Mouse (Mus musculus): ENCODE measurements around the gene Fbxo27.
A peak's percentile ranks its signal among the peaks of the same experiment; 100 is the strongest.
"Not testable (repeated sequence)": the region's sequence is repeated elsewhere in the genome, so short reads cannot be mapped to it uniquely, and the experiment has no call there.

The Fbxo27 gene

DNA sequence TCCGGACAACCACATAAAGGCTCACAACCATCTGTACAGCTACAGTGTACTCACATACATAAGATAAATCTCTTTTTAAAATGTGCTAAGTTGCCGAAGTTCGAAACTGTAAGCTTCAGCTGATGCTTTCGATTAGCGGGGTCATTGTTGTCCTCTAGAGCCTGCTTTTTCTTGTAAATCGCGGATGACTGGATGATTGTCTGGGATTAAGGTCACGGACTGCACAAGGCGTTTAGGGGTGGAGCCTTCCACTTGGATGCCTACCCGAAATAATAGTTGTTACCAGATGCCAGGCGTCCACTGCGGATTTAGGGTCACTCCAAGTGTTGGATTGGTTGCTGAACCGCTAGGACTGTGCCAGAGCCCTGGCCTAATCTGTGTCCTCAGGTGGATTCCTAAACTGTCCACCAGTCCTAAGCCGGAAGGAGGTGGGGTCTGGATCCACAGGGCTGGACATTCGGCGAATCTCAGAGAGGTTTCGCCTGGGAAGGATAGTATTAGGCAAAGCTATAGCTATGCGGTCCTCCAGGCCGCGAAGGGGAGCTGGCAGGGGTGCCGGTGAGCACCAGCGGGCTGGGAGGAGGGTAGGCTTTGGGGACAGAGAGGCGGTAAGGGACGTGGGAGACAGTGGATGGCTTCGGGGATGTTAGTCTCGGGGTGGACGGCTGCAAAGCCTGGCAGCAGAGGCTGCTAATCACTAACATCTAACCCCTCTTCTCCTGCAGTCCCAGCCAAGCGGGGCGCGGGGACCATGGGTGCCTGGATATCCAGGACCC, at the start of gene Fbxo27:
Gene Fbxo27, plus strand, starts transcription at position 305 of the 776 bp plus-strand sequence.
- DNase-seq: peak; percentile 85

DNA sequence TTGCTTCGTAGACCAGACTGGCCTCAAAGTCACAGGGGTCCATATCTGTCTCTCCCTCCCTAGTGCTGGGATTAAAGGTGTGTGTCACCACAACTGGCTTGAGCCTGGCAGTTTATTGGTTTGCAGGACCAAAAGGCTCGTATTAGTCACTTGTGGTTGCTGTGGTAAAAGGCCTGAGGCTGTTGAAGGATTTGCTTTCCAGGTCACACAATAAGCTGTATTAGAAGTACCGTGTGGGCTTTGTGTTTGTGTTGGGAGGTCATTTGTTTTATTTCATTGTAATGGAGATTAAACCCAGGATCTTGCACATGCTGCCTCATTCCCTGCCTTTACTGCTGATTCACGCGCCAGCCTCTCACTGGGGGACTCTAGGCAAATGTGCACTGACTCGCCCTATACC, 47.3 kb upstream of the Fbxo27 start:
- DNase-seq: no peak

- DNase-seq: no peak
Measured at GRCm38 (mm10) chr7:28645947-28646475, 46.6 kb upstream of the Fbxo27 start.

DNA sequence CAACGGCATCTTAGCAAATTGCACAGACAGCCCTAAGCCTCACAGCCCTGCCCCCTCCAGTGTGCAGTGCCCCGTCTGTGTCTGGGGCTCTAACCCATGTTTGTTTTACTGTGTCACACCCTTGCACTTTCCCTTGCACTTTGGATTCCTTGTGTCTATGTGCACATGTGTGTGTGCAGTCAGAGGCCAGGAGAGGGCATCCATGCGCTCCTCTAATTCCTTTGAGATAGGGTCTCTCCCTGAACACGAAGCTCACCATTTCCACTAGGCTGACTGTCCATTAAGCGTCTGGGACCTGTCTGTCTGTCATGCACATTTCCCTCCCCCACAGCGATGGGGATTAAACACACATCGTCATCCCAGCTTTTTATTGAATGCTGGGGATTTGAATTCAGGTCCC, 45.6 kb upstream of the Fbxo27 start:
- no peak for DNase-seq

- DNase-seq: no peak
Measured at GRCm38 (mm10) chr7:28651157-28651556, 41.5 kb upstream of the Fbxo27 start.

DNA sequence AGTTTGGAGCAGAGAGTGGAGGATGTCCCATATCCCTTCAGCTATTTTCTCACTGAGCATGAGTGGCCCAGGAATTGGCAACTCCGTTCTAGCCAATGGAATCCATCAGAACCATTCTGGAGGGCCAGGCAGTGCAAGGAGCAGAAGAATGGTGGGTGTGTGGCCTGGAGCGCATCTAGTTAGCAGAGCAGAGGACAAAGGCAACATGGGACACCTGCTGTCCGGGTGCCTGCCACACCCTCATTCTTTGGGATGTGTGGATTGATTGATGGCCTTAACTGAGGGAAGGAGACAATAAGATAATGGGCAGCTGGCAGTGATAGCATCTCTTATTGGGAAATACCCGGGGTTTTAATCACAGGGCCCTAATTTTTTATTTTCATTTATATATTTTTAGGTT, 36.2 kb upstream of the Fbxo27 start:
- no peak for DNase-seq

DNA sequence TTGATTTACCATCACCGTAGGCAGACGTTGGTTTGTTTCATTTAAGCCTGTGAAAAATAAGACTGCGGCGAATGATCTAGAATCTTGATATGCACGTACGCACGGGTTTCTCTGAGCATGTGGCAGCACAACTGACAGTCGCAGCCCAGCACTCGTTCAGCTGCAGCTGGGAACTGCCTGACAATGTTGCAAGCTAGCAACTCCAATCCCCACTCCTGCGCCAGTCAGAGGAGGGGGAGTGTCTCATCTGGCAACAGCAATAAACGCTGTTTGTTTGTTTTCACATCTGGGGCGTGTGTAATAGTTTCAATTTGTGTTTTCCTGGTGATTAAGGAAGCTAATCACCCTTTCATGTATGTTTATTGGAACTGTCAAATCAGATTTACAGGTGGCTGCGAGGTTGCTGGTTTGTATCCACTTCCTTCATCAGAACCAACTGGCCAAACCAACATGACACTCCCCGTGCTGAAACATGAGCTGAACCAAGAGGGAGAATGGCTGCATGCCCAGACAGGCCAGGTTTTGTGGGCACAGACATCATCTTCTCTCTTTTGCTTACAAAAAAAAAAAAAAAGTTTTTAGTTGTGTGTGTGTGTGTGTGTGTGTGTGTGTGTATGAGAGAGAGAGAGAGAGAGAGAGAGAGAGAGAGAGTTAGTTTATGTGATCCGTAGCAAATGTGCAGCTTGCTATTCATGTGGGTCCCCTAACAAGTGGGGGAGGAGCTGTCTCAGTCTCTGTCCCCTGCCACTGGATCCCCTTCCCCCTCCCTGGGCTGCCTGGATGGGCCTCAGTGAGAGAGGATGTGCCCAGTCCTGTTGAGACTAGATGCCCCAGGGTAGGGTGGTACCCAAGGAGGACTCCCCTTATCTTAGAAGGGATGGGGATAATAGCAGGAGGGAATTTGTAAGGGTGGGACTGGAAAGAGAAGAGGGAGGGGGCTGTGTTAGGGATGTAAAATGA, 26.7 kb upstream of the Fbxo27 start:
- no peak for DNase-seq

DNA sequence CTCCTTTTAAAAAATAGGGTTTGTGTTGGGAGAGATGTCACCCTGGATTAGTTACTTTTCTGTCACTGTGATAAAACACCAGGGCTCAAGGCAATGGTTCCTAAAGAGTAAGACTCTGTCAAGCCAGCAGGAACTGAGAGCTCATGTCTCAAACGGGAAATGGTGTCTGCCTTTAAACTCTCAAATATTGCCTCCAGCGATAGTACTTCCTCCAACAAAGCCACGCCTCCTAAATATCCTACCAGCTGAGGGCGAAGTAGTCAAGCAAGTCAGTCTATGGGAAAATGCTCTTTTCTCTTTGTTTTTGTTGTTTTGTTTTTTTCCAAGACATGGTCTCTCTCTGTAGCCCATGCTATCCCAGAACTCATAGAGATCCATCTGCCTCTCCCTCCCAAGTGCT, 21.5 kb upstream of the Fbxo27 start:
- DNase-seq: no peak

DNA sequence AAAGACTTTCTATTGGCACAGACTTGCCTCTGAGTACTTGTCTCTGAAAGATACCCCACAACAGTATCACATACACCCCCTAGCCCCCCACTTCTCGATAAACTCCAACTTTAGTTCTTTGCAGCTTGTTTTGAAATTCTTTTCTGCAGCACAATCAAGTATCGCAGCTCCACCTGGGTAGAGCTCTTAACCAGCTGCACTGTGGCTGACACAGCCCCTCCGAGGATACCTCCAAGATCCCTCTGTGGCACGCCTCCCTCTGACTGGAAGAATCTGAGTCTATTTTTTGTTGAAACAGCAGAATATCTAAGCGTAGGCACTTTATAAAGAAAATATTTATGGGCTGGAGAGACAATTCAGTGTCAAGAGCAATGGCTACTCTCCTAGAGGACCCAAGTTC, 20.4 kb upstream of the Fbxo27 start:
- DNase-seq: no peak

- DNase-seq: not testable (repeated sequence)
Measured at GRCm38 (mm10) chr7:28672786-28673185, 19.9 kb upstream of the Fbxo27 start.

DNA sequence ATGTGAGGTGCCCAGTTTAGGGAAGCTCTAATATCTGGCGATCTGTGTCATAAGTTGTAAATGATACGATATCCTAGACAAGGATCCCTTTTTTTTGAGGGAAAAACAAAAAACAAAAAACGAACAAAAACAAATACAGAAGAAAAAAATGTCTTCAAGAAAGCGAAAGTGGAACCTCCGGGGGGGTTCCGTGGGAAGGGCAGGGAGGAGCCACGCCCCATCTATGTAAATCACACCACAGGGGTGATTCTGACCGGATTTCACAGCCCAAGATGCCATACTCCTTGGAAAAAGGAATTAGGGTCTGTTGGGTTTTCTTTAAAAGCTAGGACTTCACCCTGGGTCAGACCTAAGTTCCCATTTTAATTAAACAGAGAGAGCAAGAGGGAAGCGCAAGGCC, 17.7 kb upstream of the Fbxo27 start:
- DNase-seq: no peak

GRCm38 (mm10) chr7:28675746-28676145, 16.9 kb upstream of the Fbxo27 start:
- DNase-seq: no peak

GRCm38 (mm10) chr7:28676811-28677541, 15.7 kb upstream of the Fbxo27 start:
- no peak for DNase-seq

DNA sequence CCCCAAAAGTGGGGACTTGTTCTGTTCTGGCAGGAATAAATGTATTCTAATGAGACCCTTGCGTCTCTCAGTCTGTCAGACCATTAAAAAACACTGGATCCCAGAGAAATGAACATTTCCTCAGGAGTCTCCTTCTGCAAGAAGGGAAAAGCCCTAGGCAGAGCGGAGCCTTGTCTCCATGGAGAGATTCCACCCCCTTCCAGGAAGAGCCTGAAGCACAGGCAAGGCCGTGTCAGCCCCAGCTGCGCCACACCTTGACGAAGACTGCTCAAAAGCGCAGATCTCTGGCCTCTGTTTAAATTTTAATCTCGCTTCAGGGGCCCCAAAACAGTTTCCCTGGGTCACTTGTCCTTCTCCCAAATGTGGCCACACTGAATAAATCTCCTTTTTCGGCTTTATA, 15.0 kb upstream of the Fbxo27 start:
- no peak for DNase-seq

DNA sequence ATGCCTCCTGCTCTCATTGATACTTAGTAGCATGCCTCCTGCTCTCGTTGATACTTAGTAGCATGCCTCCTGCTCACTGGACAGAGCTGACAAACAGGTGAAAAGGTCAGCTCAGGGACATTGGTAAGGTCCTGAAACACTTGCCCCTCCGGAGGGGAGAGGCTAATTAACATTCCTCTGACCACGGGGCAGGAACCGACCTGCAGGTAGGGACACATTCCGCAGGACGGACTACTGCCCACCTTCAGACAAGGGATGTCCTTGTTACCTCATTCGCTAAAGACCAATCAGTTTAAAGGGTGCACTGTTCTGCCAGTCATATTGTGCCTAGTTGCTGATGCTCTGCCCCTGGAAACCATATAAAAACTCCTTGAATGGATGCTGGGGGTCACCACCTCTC, 1.6 kb upstream of the Fbxo27 start:
- DNase-seq: no peak

DNA sequence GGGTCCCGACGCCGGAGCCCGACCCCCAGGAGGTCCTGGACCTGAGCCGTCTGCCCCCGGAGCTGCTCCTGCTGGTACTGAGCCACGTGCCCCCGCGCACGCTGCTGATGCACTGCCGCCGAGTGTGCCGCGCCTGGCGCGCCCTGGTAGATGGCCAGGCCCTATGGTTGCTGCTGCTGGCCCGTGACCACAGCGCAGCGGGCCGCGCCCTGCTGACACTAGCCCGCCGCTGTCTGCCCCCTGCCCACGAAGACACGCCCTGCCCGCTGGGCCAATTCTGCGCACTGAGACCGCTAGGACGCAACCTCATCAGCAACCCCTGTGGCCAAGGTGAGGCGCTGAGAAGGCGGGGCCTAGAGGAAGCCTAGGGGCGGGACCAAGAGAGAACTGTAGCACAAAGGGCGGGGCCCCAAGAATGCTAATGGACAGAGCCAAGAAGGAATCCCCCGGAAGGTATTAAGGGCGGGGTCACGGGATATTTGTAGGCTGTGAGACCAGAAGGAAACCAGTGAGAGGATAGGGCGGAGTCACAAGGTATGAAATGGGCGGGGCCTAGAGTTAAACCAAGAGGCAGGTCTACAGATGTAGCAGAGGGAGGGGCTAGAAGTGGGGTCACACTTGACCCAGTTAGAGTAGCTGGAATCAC, 795 bp downstream of the Fbxo27 start:
- peak; percentile 98 for DNase-seq

DNA sequence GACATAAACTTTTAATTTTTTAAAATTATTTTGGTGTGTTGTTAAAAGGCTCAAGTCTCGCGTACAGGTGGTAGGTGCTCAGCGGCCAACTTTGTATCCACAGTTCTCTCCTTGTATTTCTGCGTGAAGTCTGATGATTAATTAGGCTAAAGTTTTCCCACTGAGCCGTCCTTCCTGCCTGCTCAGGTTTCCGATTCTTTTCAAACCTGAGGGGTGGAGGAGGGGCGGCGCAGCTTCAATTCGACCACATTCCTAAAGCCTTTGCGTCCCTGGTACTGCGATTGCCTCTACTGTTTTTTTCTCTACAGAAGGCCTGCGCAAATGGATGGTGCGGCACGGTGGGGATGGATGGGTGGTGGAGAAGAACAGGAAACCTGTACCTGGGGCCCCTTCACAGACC, 1.8 kb downstream of the Fbxo27 start:
- DNase-seq: peak; percentile 47

DNA sequence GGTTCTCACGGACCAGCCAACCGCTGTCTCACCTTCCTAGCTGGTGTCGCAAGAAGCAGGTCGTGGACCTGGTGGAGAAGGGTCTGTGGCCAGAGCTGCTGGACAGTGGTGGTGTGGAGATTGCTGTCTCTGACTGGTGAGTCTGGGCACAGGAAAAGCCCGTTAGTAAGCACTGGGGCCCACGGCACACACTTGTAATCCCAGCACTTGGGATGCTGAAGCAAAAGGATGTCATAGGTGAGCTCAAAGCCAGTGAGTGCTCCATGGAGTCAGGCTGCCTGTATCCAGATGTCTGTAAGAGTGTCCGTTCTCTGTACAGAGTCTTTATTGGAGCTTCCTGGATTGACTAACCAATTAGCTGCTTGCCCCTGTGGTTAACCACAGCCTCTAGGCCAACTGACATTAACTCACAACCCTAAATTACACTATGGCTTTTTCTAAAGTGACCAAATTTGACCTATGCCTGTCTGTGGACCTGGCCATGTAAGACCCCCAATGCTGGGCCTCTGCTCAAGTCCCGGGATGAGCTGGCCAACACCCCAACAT, 2.4 kb downstream of the Fbxo27 start:
- DNase-seq: peak; percentile 35

GRCm38 (mm10) chr7:28697277-28697676, 4.6 kb downstream of the Fbxo27 start:
- no peak for DNase-seq

DNA sequence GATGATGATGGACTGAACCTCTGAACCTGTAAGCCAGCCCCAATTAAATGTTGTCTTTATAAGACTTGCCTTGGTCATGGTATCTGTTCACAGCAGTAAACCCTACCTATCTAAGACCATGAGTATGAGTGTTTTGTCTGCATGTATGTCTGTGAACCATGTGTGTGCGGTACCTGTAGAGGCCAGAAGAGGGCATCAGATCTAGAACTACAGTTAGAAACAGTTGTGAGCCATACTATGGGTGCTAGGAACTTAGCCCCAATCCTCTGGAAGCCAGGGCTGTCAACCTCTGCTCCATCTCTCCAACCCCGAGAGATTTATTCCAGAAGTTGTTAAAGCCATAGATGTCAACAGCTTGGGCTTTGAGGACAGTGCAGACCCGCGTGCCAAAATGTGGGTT, 7.6 kb downstream of the Fbxo27 start:
- no peak for DNase-seq

DNA sequence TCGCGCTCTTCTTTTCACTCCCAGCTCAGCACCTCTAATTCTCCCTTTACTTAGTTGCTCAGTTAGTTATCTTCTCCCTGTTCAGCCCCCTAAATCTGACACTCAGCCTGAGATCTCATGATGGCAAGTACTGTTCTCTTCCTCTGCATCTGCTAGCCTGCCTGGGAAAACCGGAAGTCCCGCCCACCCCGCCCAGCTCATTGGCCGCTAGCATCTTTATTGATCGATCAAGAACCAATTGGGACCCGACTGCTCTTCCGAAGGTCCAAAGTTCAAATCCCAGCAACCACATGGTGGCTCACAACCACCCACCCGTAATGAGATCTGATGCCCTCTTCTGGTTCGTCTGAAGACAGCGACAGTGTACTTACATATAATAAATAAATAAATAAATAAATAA, 8.7 kb downstream of the Fbxo27 start:
- not testable (repeated sequence) for DNase-seq

- DNase-seq: no peak
Measured at GRCm38 (mm10) chr7:28702601-28703143, 10.0 kb downstream of the Fbxo27 start.
